Mouse (Mus musculus) CD4-positive, CD25-positive, alpha-beta regulatory T cell, adult 4 months (primary cell): ENCODE data around the gene Spock1. TPM values are rescaled to one million over a fixed set of nuclear protein-coding genes. Genes with fewer than 3 reads are reported as not detected.
"Not testable (repeated sequence)": the region's sequence is repeated elsewhere in the genome, so short reads cannot be mapped to it uniquely, and the experiment has no call there.

ENCODE experiments used
- ATAC-seq: one replicate; pipeline ENCODE4 v1.8.0; 2017
- polyA plus RNA-seq, 2 experiments: library from polyadenylated mRNA; unstranded; fragments of 100-300 nt; shearing (Covaris generic); gene quantifications; one replicate each; pipeline ENCODE4 v1.2.1; 2017

The Spock1 gene
- polyA plus RNA-seq, 2 experiments from 2014 or later = not detected

- no peak for ATAC-seq
Measured at GRCm38 (mm10) chr13:57648784-57649183, 259.3 kb downstream of the Spock1 start.

- ATAC-seq = no peak
Measured at GRCm38 (mm10) chr13:57647456-57647855, 260.7 kb downstream of the Spock1 start.

GRCm38 (mm10) chr13:57643036-57643435 is 265.1 kb downstream of the Spock1 start:
- no peak for ATAC-seq

GRCm38 (mm10) chr13:57641649-57642048 is 266.5 kb downstream of the Spock1 start:
- no peak for ATAC-seq

GRCm38 (mm10) chr13:57640968-57641367 is 267.2 kb downstream of the Spock1 start:
- ATAC-seq = no peak

GRCm38 (mm10) chr13:57638820-57639219 is 269.3 kb downstream of the Spock1 start:
- no peak for ATAC-seq

GRCm38 (mm10) chr13:57637606-57638132 is 270.5 kb downstream of the Spock1 start:
- ATAC-seq = no peak

GRCm38 (mm10) chr13:57637080-57637572 is 271.0 kb downstream of the Spock1 start:
- no peak for ATAC-seq

GRCm38 (mm10) chr13:57636196-57637015 is 271.7 kb downstream of the Spock1 start:
- ATAC-seq = no peak

- ATAC-seq = no peak
Measured at GRCm38 (mm10) chr13:57630532-57630931, 277.6 kb downstream of the Spock1 start.

- no peak for ATAC-seq
Measured at GRCm38 (mm10) chr13:57628218-57628617, 279.9 kb downstream of the Spock1 start.

GRCm38 (mm10) chr13:57626434-57626833 is 281.7 kb downstream of the Spock1 start:
- no peak for ATAC-seq

- ATAC-seq = no peak
Measured at GRCm38 (mm10) chr13:57623909-57624481, 284.1 kb downstream of the Spock1 start.

GRCm38 (mm10) chr13:57619079-57619768 is 288.9 kb downstream of the Spock1 start:
- no peak for ATAC-seq

GRCm38 (mm10) chr13:57611326-57612171 is 296.6 kb downstream of the Spock1 start:
- ATAC-seq = no peak

- ATAC-seq = no peak
Measured at GRCm38 (mm10) chr13:57609946-57610345, 298.2 kb downstream of the Spock1 start.

- no peak for ATAC-seq
Measured at GRCm38 (mm10) chr13:57604437-57604836, 303.7 kb downstream of the Spock1 start.

GRCm38 (mm10) chr13:57603226-57603625 is 304.9 kb downstream of the Spock1 start:
- ATAC-seq = no peak

GRCm38 (mm10) chr13:57595761-57596051 is 312.4 kb downstream of the Spock1 start:
- no peak for ATAC-seq

GRCm38 (mm10) chr13:57595032-57595760 is 312.9 kb downstream of the Spock1 start:
- ATAC-seq = no peak

GRCm38 (mm10) chr13:57589338-57589914 is 318.7 kb downstream of the Spock1 start:
- ATAC-seq = not testable (repeated sequence)
